Mouse (Mus musculus) G1E (cell line): ENCODE measurements around the gene Trarg1. TPM values are rescaled to one million over a fixed set of nuclear protein-coding genes. Genes with fewer than 3 reads are reported as not detected.

Experiments used
- ATAC-seq: 2 replicates; pipeline ENCODE4 v1.8.0; 2016; ENCODE audit warnings: mild to moderate bottlenecking; ENCODE audit not compliant: insufficient number of reproducible peaks, poor library complexity, low FRiP score, severe bottlenecking; ENCODE audit errors: extremely low read depth
- DNase-seq: peaks from one replicate; pipeline ENCODE4 v3.0.0; 2012; ENCODE audit warnings: low spot score
- H3K27me3 ChIP-seq: 2 replicates; pipeline ENCODE4 v1.6.1; 2012; ENCODE audit warnings: mild to moderate bottlenecking, low read length, inconsistent platforms; ENCODE audit not compliant: insufficient read depth
- H3K36me3 ChIP-seq: replicated peaks from 2 replicates; pipeline ENCODE3; 2012; ENCODE audit warnings: mild to moderate bottlenecking, inconsistent platforms
- H3K4me1 ChIP-seq: 2 replicates; pipeline ENCODE4 v1.6.1; 2012; ENCODE audit warnings: low read depth, low read length, inconsistent platforms, mixed read lengths; ENCODE audit not compliant: insufficient read depth
- H3K4me3 ChIP-seq: 2 replicates; pipeline ENCODE4 v1.5.1; 2012; ENCODE audit warnings: low read depth, mild to moderate bottlenecking, inconsistent platforms, low read length, moderate library complexity, mixed read lengths
- H3K9me3 ChIP-seq: replicated peaks from 2 replicates; pipeline ENCODE4 v1.6.1; 2012; ENCODE audit warnings: inconsistent platforms
- CTCF ChIP-seq: IDR thresholded peaks from 2 replicates; pipeline ENCODE4 v1.5.1; 2012; ENCODE audit warnings: low read depth, low read length, inconsistent platforms, mixed read lengths
- GATA1 ChIP-seq: IDR thresholded peaks from 2 replicates; pipeline ENCODE4 v1.6.1; 2012; ENCODE audit warnings: borderline replicate concordance, low read length, inconsistent platforms, mixed read lengths
- GATA2 ChIP-seq: IDR thresholded peaks from 2 replicates; pipeline ENCODE4 v1.6.1; 2012; ENCODE audit warnings: low read depth, low read length, inconsistent platforms, borderline replicate concordance
- POLR2AphosphoS5 ChIP-seq: IDR thresholded peaks from 2 replicates; pipeline ENCODE4 v1.6.1; 2012; ENCODE audit warnings: low read depth, low read length, inconsistent platforms; ENCODE audit not compliant: insufficient replicate concordance
- TAL1 ChIP-seq: conservative IDR thresholded peaks from 2 replicates; pipeline ENCODE4 v1.6.1; 2012; ENCODE audit warnings: low read depth, low read length, inconsistent platforms, mixed read lengths
- polyA plus RNA-seq: library from polyadenylated mRNA; stranded (reverse); fragments of >175 nt; gene quantifications from 2 replicates; pipeline ENCODE4 v1.2.3, GENCODE M21; 2012
- total RNA-seq, 2 experiments: library from RNA; stranded (forward) in 1 of 2; stranded (reverse) in 1 of 2; fragments of 200-1000 nt in 1 of 2; fragments of >200 nt in 1 of 2; fragmentation: Nextera tagmentation in 1 of 2; gene quantifications; 2 replicates each; pipeline ENCODE4 v1.2.3; 2014 to 2017

Gene Trarg1
- total and polyA plus RNA-seq, 3 experiments: 0.16 TPM; not detected in 2

GRCm38 (mm10) chr11:76671871-76672475 lies 7.6 kb upstream of the Trarg1 start, which contains the start of gene Bhlha9:
TSS of gene Bhlha9 (plus strand) at chr11:76672470.
- Histone ChIP-seq H3K27me3 (peaks cover 24% of the 10 kb centered on the region), H3K4me3 (0 out of 2 replicates have a peak within 1 kb of the TSS, but pooled peaks have one; percentile 2), H3K9me3 (no peaks in the 10 kb centered on the region), H3K36me3 (no peaks in the 10 kb centered on the region), H3K4me1 (peaks cover 5% of the 10 kb centered on the region; the same call in 1 of the 2 replicates)
- ATAC-seq (no peak), DNase-seq (no peak)
- TF ChIP-seq POLR2AphosphoS5 (no peak), GATA1 (no peak), TAL1 (no peak), CTCF (no peak), GATA2 (no peak)

- Histone ChIP-seq H3K36me3 (no peaks in the 10 kb centered on the region), H3K27me3 (peaks cover 21% of the 10 kb centered on the region; the same call in 1 of the 2 replicates), H3K4me3 (0 out of 2 replicates have a peak overlapping the region, but pooled peaks have one; percentile 2), H3K9me3 (no peaks in the 10 kb centered on the region), H3K4me1 (peaks cover 6% of the 10 kb centered on the region; the same call in 1 of the 2 replicates)
- DNase-seq: no peak
- TF ChIP-seq GATA2 (no peak), TAL1 (no peak), POLR2AphosphoS5 (no peak), CTCF (no peak), GATA1 (no peak)
- ATAC-seq: no peak
Measured at GRCm38 (mm10) chr11:76672561-76673384, 6.8 kb upstream of the Trarg1 start.

GRCm38 (mm10) chr11:76674199-76674598 lies 5.4 kb upstream of the Trarg1 start:
- Histone ChIP-seq H3K9me3 (no peaks in the 10 kb centered on the region), H3K27me3 (peaks cover 24% of the 10 kb centered on the region), H3K36me3 (no peaks in the 10 kb centered on the region), H3K4me3 (no peak overlapping the region), H3K4me1 (peaks cover 6% of the 10 kb centered on the region; the same call in 1 of the 2 replicates)
- ATAC-seq: no peak
- TF ChIP-seq GATA2 (no peak), CTCF (no peak), GATA1 (no peak), POLR2AphosphoS5 (no peak), TAL1 (no peak)
- DNase-seq: no peak

DNA sequence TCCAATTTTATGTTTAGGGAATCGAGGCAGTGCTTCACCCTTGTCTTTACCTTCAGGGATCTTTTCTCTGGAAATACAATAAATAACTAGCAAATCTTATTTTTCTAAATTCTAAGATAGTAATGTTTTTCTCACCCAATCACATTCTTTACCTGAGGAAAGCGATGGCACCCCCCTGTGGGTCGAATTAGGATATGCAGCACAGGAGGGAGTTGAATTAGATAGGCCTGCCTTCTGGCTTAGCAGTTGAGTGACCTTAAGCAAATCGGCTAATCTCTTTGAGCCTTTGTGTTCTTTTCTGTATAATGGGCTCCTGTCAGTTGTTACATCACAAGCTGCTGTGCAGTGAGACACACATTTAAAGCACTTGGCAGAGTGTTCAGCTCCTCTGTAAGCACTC lies 4.9 kb upstream of the Trarg1 start:
- no peak for DNase-seq
- H3K4me1 ChIP-seq: peaks cover 6% of the 10 kb centered on the region; the same call in 1 of the 2 replicates
- H3K4me3 ChIP-seq: no peak overlapping the region
- TF ChIP-seq CTCF (no peak), TAL1 (no peak), POLR2AphosphoS5 (no peak), GATA1 (no peak), GATA2 (no peak)
- H3K36me3 ChIP-seq: no peaks in the 10 kb centered on the region
- peaks cover 24% of the 10 kb centered on the region for H3K27me3 ChIP-seq
- ATAC-seq: no peak
- no peaks in the 10 kb centered on the region for H3K9me3 ChIP-seq

DNA sequence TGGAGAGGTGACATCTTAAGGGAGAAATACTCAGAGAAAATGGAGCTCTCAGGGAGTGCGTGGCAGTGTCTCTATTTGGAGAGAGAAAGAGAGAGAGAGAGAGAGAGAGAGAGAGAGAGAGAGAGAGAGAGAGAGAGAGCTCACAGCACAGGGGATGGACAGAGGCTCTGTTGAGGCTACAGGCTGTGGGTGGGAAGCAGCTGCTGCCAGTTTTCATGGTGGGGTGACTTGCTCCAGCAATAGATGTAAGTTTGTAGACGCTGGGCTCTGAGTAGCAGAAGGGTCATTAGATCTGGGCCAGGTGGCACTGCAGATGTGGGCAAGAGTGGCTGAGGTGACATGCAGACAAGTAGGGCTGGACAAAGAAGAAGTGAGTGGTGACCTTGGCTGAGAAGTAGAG lies 6.0 kb downstream of the Trarg1 start:
- Histone ChIP-seq H3K4me1 (no peaks in the 10 kb centered on the region), H3K9me3 (no peaks in the 10 kb centered on the region), H3K4me3 (no peak overlapping the region), H3K36me3 (no peaks in the 10 kb centered on the region), H3K27me3 (peaks cover 8% of the 10 kb centered on the region; the same call in 1 of the 2 replicates)
- DNase-seq (no peak), ATAC-seq (no peak)
- TF ChIP-seq TAL1: no peak
- TF ChIP-seq CTCF: no peak
- no peak for TF ChIP-seq GATA2
- no peak for TF ChIP-seq GATA1
- no peak for TF ChIP-seq POLR2AphosphoS5

DNA sequence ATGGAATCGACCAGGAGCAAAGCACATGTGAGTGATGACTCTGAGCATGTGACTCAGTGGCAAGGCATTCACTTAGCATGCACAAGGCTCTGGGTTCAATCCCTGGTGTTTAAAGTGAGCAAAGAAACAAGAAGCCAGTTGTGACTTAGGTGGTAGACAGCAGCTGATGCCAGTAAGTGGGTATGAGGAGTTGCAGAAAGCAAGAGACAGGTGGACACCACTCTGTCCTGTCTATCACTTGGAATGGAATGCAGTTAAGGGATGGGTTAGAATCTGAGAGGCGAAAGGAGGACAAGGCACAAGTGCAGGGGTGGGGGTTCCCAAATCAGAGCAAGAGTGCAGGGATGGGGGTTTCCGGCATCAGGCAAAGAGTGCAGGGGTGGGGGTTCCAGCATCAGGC lies 12.5 kb downstream of the Trarg1 start:
- H3K27me3 ChIP-seq: peaks cover 2% of the 10 kb centered on the region
- H3K36me3 ChIP-seq: no peaks in the 10 kb centered on the region
- no peak overlapping the region for H3K4me3 ChIP-seq
- ATAC-seq: no peak
- H3K9me3 ChIP-seq: no peaks in the 10 kb centered on the region
- TF ChIP-seq TAL1 (no peak), GATA1 (no peak)
- DNase-seq: no peak
- no peaks in the 10 kb centered on the region for H3K4me1 ChIP-seq
